Mouse (Mus musculus): ENCODE measurements at regions not wholly inside any gene's neighbourhood (a gene's known extent, or its start where the extent isn't known, plus 50 kb on each side); places are given as distances from the start of the nearest gene placed in this dataset.
A peak's percentile ranks its signal among the peaks of the same experiment; 100 is the strongest.

DNA sequence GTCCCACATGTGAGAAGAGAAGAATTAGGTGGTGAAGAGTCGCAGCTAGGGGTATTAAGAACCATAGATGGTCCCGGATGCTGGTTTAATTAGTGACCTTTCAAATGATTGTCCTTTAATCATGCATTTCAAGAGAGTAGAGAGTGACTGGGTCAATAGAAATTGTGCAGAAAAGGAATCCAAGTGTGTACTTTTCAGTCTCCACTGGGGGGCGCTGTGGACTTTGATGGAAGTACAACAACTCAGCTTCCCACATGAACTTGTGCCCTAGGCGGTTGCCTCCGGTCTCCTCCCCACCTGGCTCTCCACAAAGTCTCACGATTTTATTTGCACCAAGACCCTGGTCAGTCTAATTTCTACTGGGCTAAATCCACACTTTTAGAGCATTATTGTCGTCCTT, 142.8 kb upstream of the Zfp618 start:
- ATAC-seq: no peak
- no peak overlapping the region for H3K9ac ChIP-seq (replicated peaks)
- H3K9me3 ChIP-seq (ENCODE audit: low read length): no peaks in the 10 kb centered on the region
- no peak overlapping the region for H3K4me2 ChIP-seq (ENCODE audit: low read depth, low read length)
- H3K36me3 ChIP-seq (replicated peaks; ENCODE audit: insufficient read depth, low read length): no peaks in the 10 kb centered on the region
- H3K27ac ChIP-seq (ENCODE audit: low read depth): no peak overlapping the region
- no peaks in the 10 kb centered on the region for H3K4me1 ChIP-seq (ENCODE audit: insufficient read depth)
- DNase-seq: peak; percentile 74
- no peaks in the 10 kb centered on the region for H3K27me3 ChIP-seq (ENCODE audit: insufficient read depth, low read length)
- no peak overlapping the region for H3K4me3 ChIP-seq (ENCODE audit: low read depth, low read length)
- TF ChIP-seq EP300 (IDR thresholded peaks at IDR 0.05; ENCODE audit: low read depth) (no peak), CTCF (IDR thresholded peaks at IDR 0.05; ENCODE audit: low read depth) (peak; percentile 58)
- 33% methylated on average over 7 of the region's 7 CpGs for WGBS (ENCODE audit: insufficient replicate concordance)

DNA sequence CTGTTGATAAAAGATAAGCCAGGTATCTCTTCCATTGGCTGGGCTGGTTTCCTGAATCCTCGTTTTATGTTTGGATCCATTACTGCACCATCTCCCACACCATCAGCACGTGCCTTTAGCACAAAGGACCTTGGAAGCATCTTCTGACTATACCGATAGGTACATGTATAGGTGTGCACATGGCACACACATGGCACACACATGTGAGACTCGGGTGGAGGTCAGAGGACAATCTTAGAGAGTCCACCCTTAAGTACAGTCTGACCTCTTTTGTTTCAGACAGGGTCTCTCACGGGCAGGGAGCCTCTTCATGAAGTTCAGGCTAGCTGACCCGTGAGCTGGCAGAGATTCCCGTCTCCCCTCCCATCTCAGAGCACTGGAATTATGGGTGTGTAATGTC, 142.3 kb upstream of the Zfp618 start:
- TF ChIP-seq CTCF (IDR thresholded peaks at IDR 0.05; ENCODE audit: low read depth) (no peak), EP300 (IDR thresholded peaks at IDR 0.05; ENCODE audit: low read depth) (no peak)
- Histone ChIP-seq H3K36me3 (replicated peaks; ENCODE audit: insufficient read depth, low read length) (no peaks in the 10 kb centered on the region), H3K4me3 (ENCODE audit: low read depth, low read length) (no peak overlapping the region), H3K9ac (replicated peaks) (no peak overlapping the region), H3K9me3 (ENCODE audit: low read length) (no peaks in the 10 kb centered on the region), H3K27me3 (ENCODE audit: insufficient read depth, low read length) (no peaks in the 10 kb centered on the region), H3K4me1 (ENCODE audit: insufficient read depth) (no peaks in the 10 kb centered on the region), H3K27ac (ENCODE audit: low read depth) (no peak overlapping the region), H3K4me2 (ENCODE audit: low read depth, low read length) (no peak overlapping the region)
- 58% methylated on average over 7 of the region's 7 CpGs for WGBS (ENCODE audit: insufficient replicate concordance)
- DNase-seq (no peak), ATAC-seq (no peak)

DNA sequence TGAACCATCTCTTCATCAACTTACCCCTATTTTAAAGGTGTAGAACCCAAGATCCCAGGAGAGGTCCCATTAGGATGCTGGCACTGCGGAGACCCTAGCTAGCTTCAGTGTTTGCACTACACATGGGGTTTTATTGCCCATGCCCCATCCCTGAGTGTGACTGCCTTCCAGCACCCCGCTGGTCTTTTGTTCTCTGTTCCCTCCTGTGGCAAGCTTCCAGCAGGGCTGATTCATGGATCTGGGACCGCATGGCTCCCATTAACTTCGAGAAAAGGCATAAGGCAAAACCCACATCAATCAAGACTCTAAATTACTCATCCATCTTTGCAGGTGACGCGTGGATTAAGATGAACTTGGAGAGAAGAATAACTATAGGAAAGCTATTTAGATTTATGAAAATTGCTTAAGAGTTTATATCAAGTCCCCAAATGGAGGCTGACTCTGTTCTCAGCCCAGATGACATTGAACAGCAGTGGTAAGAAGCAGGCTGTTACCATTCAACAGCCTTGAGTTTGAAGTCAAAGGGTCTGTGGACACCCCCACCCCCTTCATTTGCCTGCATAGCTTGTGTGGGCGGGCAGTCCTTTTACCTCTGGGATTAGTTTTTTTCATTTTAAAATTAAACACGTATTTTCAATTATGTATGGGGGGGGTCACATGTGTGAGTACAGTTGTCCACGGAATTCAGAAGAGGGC, 141.7 kb upstream of the Zfp618 start:
- no peak overlapping the region for H3K4me3 ChIP-seq (ENCODE audit: low read depth, low read length)
- 59% methylated on average over 9 of the region's 9 CpGs for WGBS (ENCODE audit: insufficient replicate concordance)
- no peak overlapping the region for H3K27ac ChIP-seq (ENCODE audit: low read depth)
- H3K9me3 ChIP-seq (ENCODE audit: low read length): no peaks in the 10 kb centered on the region
- no peak for TF ChIP-seq CTCF (IDR thresholded peaks at IDR 0.05; ENCODE audit: low read depth)
- H3K36me3 ChIP-seq (replicated peaks; ENCODE audit: insufficient read depth, low read length): no peaks in the 10 kb centered on the region
- H3K4me1 ChIP-seq (ENCODE audit: insufficient read depth): no peaks in the 10 kb centered on the region
- no peak overlapping the region for H3K4me2 ChIP-seq (ENCODE audit: low read depth, low read length)
- H3K27me3 ChIP-seq (ENCODE audit: insufficient read depth, low read length): no peaks in the 10 kb centered on the region
- DNase-seq: no peak
- no peak overlapping the region for H3K9ac ChIP-seq (replicated peaks)
- no peak for ATAC-seq

DNA sequence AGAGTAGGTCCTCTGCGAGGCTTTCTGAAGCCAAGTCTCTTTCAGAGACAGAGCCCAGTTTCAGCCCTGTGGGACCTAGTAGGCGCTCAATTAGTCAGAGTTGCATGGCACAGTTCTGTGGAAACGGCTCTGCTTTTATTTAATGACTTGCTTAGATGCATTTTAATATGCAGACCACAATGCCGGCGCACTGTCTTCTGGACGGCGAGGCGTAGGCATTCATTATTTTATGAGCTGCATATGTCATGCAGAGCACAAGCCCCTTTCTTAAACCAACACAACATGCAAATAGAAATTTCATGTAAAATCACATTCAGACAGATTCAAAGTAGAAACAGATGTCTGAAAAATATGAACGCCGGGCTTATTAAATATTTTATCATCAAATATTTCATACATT, 140.8 kb upstream of the Zfp618 start:
- no peak overlapping the region for H3K27ac ChIP-seq (ENCODE audit: low read depth)
- no peaks in the 10 kb centered on the region for H3K36me3 ChIP-seq (replicated peaks; ENCODE audit: insufficient read depth, low read length)
- ATAC-seq (no peak), DNase-seq (no peak)
- H3K4me3 ChIP-seq (ENCODE audit: low read depth, low read length): no peak overlapping the region
- no peaks in the 10 kb centered on the region for H3K27me3 ChIP-seq (ENCODE audit: insufficient read depth, low read length)
- WGBS (ENCODE audit: insufficient replicate concordance): 82% methylated on average over 10 of the region's 10 CpGs
- H3K9me3 ChIP-seq (ENCODE audit: low read length): no peaks in the 10 kb centered on the region
- TF ChIP-seq EP300 (IDR thresholded peaks at IDR 0.05; ENCODE audit: low read depth): no peak
- TF ChIP-seq CTCF (IDR thresholded peaks at IDR 0.05; ENCODE audit: low read depth): no peak
- H3K4me2 ChIP-seq (ENCODE audit: low read depth, low read length): no peak overlapping the region
- H3K9ac ChIP-seq (replicated peaks): no peak overlapping the region
- H3K4me1 ChIP-seq (ENCODE audit: insufficient read depth): no peaks in the 10 kb centered on the region

DNA sequence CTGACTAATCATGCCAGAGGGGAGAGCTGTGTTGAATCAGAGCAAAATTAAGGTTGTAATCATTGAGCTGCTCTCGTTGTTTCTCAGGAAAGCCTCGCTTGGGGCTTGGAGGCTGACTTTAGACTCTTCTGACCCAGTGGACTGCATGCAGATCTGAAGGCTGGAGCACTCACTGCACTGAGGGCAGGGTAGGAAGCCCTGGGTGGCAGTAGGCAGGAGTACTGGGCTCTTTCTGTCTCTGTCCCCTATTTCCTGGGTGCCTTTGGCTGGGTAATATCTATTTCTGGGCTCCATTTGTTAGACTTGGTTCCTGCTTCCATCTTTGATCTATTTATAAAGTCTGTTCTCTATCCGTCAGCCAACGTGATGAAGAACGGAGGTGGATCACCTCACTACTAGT, 140.1 kb upstream of the Zfp618 start:
- no peak for TF ChIP-seq CTCF (IDR thresholded peaks at IDR 0.05; ENCODE audit: low read depth)
- TF ChIP-seq EP300 (IDR thresholded peaks at IDR 0.05; ENCODE audit: low read depth): no peak
- WGBS (ENCODE audit: insufficient replicate concordance): 76% methylated on average over 5 of the region's 5 CpGs

DNA sequence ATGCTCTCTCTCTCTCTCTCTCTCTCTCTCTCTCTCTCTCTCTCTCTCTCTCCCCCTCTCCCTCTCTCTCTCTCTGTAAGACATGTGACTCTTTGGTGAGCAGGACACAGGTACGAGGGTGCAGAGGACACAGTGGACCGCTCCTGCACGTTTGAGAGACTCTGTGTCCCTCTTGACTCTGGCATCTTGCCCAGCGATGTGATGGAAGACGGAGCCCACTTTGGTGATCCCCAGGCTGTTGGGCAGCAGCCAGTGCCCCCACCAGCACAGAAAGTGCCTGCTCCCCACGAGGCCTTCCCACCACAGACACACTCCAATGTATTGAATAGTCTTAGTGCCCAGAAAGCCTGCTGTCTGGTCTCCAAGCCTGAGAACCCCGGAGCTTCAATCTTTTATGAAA, 136.4 kb upstream of the Zfp618 start:
- 72% methylated on average over 7 of the region's 7 CpGs for WGBS (ENCODE audit: insufficient replicate concordance)
- H3K9me3 ChIP-seq (ENCODE audit: low read length): no peaks in the 10 kb centered on the region
- no peaks in the 10 kb centered on the region for H3K36me3 ChIP-seq (replicated peaks; ENCODE audit: insufficient read depth, low read length)
- no peak overlapping the region for H3K4me3 ChIP-seq (ENCODE audit: low read depth, low read length)
- TF ChIP-seq EP300 (IDR thresholded peaks at IDR 0.05; ENCODE audit: low read depth) (no peak), CTCF (IDR thresholded peaks at IDR 0.05; ENCODE audit: low read depth) (no peak)
- ATAC-seq (no peak), DNase-seq (no peak)
- H3K4me1 ChIP-seq (ENCODE audit: insufficient read depth): no peaks in the 10 kb centered on the region
- H3K27me3 ChIP-seq (ENCODE audit: insufficient read depth, low read length): no peaks in the 10 kb centered on the region
- no peak overlapping the region for H3K4me2 ChIP-seq (ENCODE audit: low read depth, low read length)
- H3K27ac ChIP-seq (ENCODE audit: low read depth): no peak overlapping the region
- H3K9ac ChIP-seq (replicated peaks): no peak overlapping the region

More for the DNA sequence above, 140.1 kb upstream of the Zfp618 start:
- H3K27ac ChIP-seq (ENCODE audit: low read depth): no peak overlapping the region
- no peak for ATAC-seq
- H3K4me1 ChIP-seq (ENCODE audit: insufficient read depth): no peaks in the 10 kb centered on the region
- DNase-seq: no peak
- H3K27me3 ChIP-seq (ENCODE audit: insufficient read depth, low read length): no peaks in the 10 kb centered on the region
- no peaks in the 10 kb centered on the region for H3K36me3 ChIP-seq (replicated peaks; ENCODE audit: insufficient read depth, low read length)
- H3K9ac ChIP-seq (replicated peaks): no peak overlapping the region
- no peaks in the 10 kb centered on the region for H3K9me3 ChIP-seq (ENCODE audit: low read length)
- no peak overlapping the region for H3K4me3 ChIP-seq (ENCODE audit: low read depth, low read length)
- H3K4me2 ChIP-seq (ENCODE audit: low read depth, low read length): no peak overlapping the region

DNA sequence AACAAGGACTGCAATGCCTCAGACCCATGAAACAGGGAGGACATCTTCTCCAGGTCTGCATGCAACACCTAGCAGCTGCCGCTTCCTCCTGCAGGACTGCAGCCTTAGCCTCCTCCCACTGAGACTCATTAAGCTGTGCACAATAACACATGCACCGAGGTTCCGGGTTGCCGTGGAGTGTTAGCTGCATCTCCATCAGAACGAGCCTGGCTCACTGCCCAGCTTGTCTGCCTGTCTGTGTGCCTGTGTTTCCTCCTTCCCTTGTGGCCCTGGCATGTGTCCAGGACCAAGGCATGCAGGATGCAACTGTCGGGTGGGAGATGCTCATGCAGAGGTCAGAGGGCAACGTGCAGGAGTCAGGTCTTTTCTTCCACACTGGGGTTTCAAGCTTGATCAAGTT, 131.4 kb upstream of the Zfp618 start:
- Histone ChIP-seq H3K9me3 (ENCODE audit: low read length) (no peaks in the 10 kb centered on the region), H3K27me3 (ENCODE audit: insufficient read depth, low read length) (no peaks in the 10 kb centered on the region), H3K27ac (ENCODE audit: low read depth) (no peak overlapping the region), H3K4me2 (ENCODE audit: low read depth, low read length) (no peak overlapping the region), H3K36me3 (replicated peaks; ENCODE audit: insufficient read depth, low read length) (no peaks in the 10 kb centered on the region), H3K4me3 (ENCODE audit: low read depth, low read length) (no peak overlapping the region), H3K4me1 (ENCODE audit: insufficient read depth) (no peaks in the 10 kb centered on the region), H3K9ac (replicated peaks) (no peak overlapping the region)
- no peak for TF ChIP-seq EP300 (IDR thresholded peaks at IDR 0.05; ENCODE audit: low read depth)
- no peak for TF ChIP-seq CTCF (IDR thresholded peaks at IDR 0.05; ENCODE audit: low read depth)
- 39% methylated on average over 7 of the region's 7 CpGs for WGBS (ENCODE audit: insufficient replicate concordance)
- ATAC-seq (no peak), DNase-seq (peak; percentile 26)
